Mouse (Mus musculus): Measurements from ENCODE around the gene Atp7a.
A peak's percentile ranks its signal among the peaks of the same experiment; 100 is the strongest.

- no peak for TF ChIP-seq CTCF (conservative IDR thresholded peaks at IDR 0.05; ENCODE audit: insufficient read depth, insufficient read length, low read depth, low read length)
- TF ChIP-seq POLR2A (IDR thresholded peaks at IDR 0.05; ENCODE audit: low read depth, low read length) = peak; percentile 51
Observed at GRCm38 (mm10) chrX:106011465-106012159, 15.5 kb upstream of the Atp7a start, which contains the start of gene Magt1.
